Comparison of ENCODE assay signal across 30 mouse cellular contexts in genomic region chr12:37106541-37106940, GRCm38 (mm10). TPM values are rescaled to one million over a fixed set of nuclear protein-coding genes. Genes with fewer than 3 reads are reported as not detected.
DNase-seq lines count a peak whose midpoint lies in the region; ATAC-seq and TF ChIP-seq lines count a peak whose summit lies in the region.
"Had no signal": no experiment of that assay in that cellular context is flagged by ENCODE, and none has a peak within 500 bp of the region (broad histone marks: within the 10 kb centered on the region; RNA-seq: fewer than 3 reads in every experiment).

No protein-coding gene starts in this region.

- H3K79me2 ChIP-seq in heart, adult 2 months (replicated peaks; ENCODE audit: control insufficient read depth, insufficient read depth, low read length) = no peaks in the 10 kb centered on the region

- intact Hi-C loops in heart, adult 2 months (cut with DNase I) = loop anchor here (2.0 to 5.0 kb wide), 3 partner anchors 159 to 190 kb away; no protein-coding TSS in a partner anchor

- ATAC-seq in heart, embryonic 12.5 days (ENCODE audit: insufficient number of reproducible peaks, low FRiP score) = no peak
- no peak for ATAC-seq in limb, embryonic 14.5 days (ENCODE audit: low FRiP score, low read depth)
- ATAC-seq: forebrain, embryonic 16.5 days; Patski had no signal

- in situ Hi-C loops in ES-E14 (cut with MboI; ENCODE audit: low sequenced_read_pairs in 2 of 2, unreplicated experiment in 2 of 2) = no loop called here

- H3K4me1 ChIP-seq in heart, adult 2 months (ENCODE audit: control insufficient read depth, insufficient read depth, low read length) = no peaks in the 10 kb centered on the region
- peaks cover 16% of the 10 kb centered on the region for H3K4me1 ChIP-seq in heart, embryonic 12.5 days (replicated peaks)
- peaks cover 0 to 5% of the 10 kb centered on the region in 2 experiments; a peak in 1 of 4 replicates for H3K4me1 ChIP-seq in ES-E14 (ENCODE audit: control insufficient read depth in 2 of 2, insufficient read depth in 2 of 2, low read length in 2 of 2, poor library complexity in 1 of 2)
- H3K4me1 ChIP-seq in limb, embryonic 14.5 days (ENCODE audit: control insufficient read depth, insufficient read depth, low read length) = peaks cover 12% of the 10 kb centered on the region
- H3K4me1 ChIP-seq: liver, embryonic 15.5 days had no signal

- peak; percentile 84 for TF ChIP-seq POLR2A in heart, adult 2 months (IDR thresholded peaks at IDR 0.05; ENCODE audit: insufficient read depth, low read depth, low read length)
- no peak for TF ChIP-seq POLR2A in limb, embryonic 14.5 days (IDR thresholded peaks at IDR 0.05; ENCODE audit: borderline replicate concordance, extremely low read depth, insufficient read depth, insufficient read length)

- WGBS in heart, adult 2 months = 46% methylated on average over 8 of the region's 8 CpGs
- WGBS in heart, embryonic 12.5 days = 44% methylated on average over 8 of the region's 8 CpGs
- WGBS in limb, embryonic 14.5 days = 21% methylated on average over 8 of the region's 8 CpGs

- peak overlapping the region; percentile 87 for H3K9ac ChIP-seq in heart, adult 2 months (ENCODE audit: low read depth, low read length)
- H3K9ac ChIP-seq in heart, embryonic 12.5 days = no peak overlapping the region
- H3K9ac ChIP-seq in ES-E14 (ENCODE audit: insufficient read depth, low read depth, low read length, poor library complexity, severe bottlenecking) = no peak overlapping the region
- no peak overlapping the region for H3K9ac ChIP-seq in limb, embryonic 14.5 days (ENCODE audit: low read depth, low read length, severe bottlenecking)
- H3K9ac ChIP-seq: hindbrain, embryonic 14.5 days; liver, embryonic 15.5 days; lung, embryonic 14.5 days; stomach, embryonic 15.5 days had no signal

- H3K9me3 ChIP-seq in heart, embryonic 12.5 days (replicated peaks) = no peaks in the 10 kb centered on the region
- no peaks in the 10 kb centered on the region for H3K9me3 ChIP-seq in ES-E14 (ENCODE audit: control insufficient read depth, insufficient read depth, low read depth, low read length)
- H3K9me3 ChIP-seq in limb, embryonic 14.5 days (ENCODE audit: control insufficient read depth, low read length) = no peaks in the 10 kb centered on the region
- H3K9me3 ChIP-seq: liver, embryonic 15.5 days; stomach, embryonic 15.5 days had no signal

- H3K4me3 ChIP-seq in heart, adult 2 months = peak overlapping the region; percentile 64
- H3K4me3 ChIP-seq in heart, embryonic 12.5 days = no peak overlapping the region
- H3K4me3 ChIP-seq in ES-E14 (ENCODE audit: insufficient read depth in 1 of 2, low read depth in 1 of 2, low read length in 2 of 2, poor library complexity in 1 of 2, severe bottlenecking in 1 of 2) = no peak overlapping the region
- H3K4me3 ChIP-seq in limb, embryonic 14.5 days (replicated peaks; ENCODE audit: low read length) = peak overlapping the region; percentile 18; the same call in 1 of the 2 replicates
- H3K4me3 ChIP-seq: erythroblast, embryonic 14.5 days; left cerebral cortex, adult 2 months; liver, embryonic 15.5 days; stomach, embryonic 15.5 days had no signal

- TF ChIP-seq CTCF in heart, adult 2 months (IDR thresholded peaks at IDR 0.05) = no peak

- no peaks in the 10 kb centered on the region for H3K27me3 ChIP-seq in heart, adult 2 months (ENCODE audit: control insufficient read depth, insufficient read depth, low read length)
- peaks cover 41% of the 10 kb centered on the region for H3K27me3 ChIP-seq in heart, embryonic 12.5 days (replicated peaks)
- H3K27me3 ChIP-seq in limb, embryonic 14.5 days (ENCODE audit: control insufficient read depth, insufficient read depth, low read length) = 0 out of 2 replicates have a peak, but pooled peaks cover 3% of the 10 kb centered on the region
- H3K27me3 ChIP-seq: CH12.LX had no signal

- H3K27ac ChIP-seq in heart, adult 2 months = peak overlapping the region; percentile 90
- no peak overlapping the region for H3K27ac ChIP-seq in heart, embryonic 12.5 days (ENCODE audit: poor library complexity, severe bottlenecking)
- no peak overlapping the region for H3K27ac ChIP-seq in ES-E14 (ENCODE audit: insufficient read depth, low read depth, low read length, poor library complexity, severe bottlenecking)
- H3K27ac ChIP-seq in limb, embryonic 14.5 days (replicated peaks; ENCODE audit: low read depth, low read length) = no peak overlapping the region
- H3K27ac ChIP-seq: hindbrain, embryonic 14.5 days; left cerebral cortex, adult 2 months; liver, embryonic 15.5 days; stomach, embryonic 15.5 days had no signal

- peak; percentile 13 to 25 for DNase-seq in heart, adult 2 months
- DNase-seq in ES-E14 (ENCODE audit: low read depth, low spot score) (no peak), ZHBTc4 (ENCODE audit: low read depth, low spot score) (peak; percentile 2)
- no peak for DNase-seq in limb, embryonic 14.5 days (ENCODE audit: low spot score)
- no peak for DNase-seq in ovary, adult 18-20 months (ENCODE audit: low spot score)
- DNase-seq: adrenal gland, adult 2 months; adrenal gland, postnatal 36 days; cerebellum, adult 2 months; cerebellum, postnatal 14 days; kidney, adult 11 months; kidney, postnatal 14 days; lung, embryonic 14.5 days; lung, postnatal 14 days; midbrain, embryonic 14.5 days; right cerebral cortex, postnatal 25 days had no signal

- H3K36me3 ChIP-seq in heart, adult 2 months (ENCODE audit: control insufficient read depth, insufficient read depth, low read length) = no peaks in the 10 kb centered on the region
- H3K36me3 ChIP-seq in heart, embryonic 12.5 days = no peaks in the 10 kb centered on the region
- H3K36me3 ChIP-seq in ES-E14 (ENCODE audit: control insufficient read depth, insufficient read depth, low read length, poor library complexity, severe bottlenecking) = no peaks in the 10 kb centered on the region
- no peaks in the 10 kb centered on the region for H3K36me3 ChIP-seq in limb, embryonic 14.5 days (ENCODE audit: control insufficient read depth, insufficient read depth, low read length)
- H3K36me3 ChIP-seq: liver, embryonic 15.5 days; stomach, embryonic 15.5 days had no signal

- no peak overlapping the region for H3K4me2 ChIP-seq in heart, embryonic 12.5 days
- H3K4me2 ChIP-seq in limb, embryonic 14.5 days (replicated peaks; ENCODE audit: low read depth, low read length, severe bottlenecking) = peak overlapping the region; percentile 73
- H3K4me2 ChIP-seq: heart, embryonic 11.5 days; hindbrain, embryonic 14.5 days; liver, embryonic 15.5 days; lung, embryonic 14.5 days; stomach, embryonic 15.5 days had no signal

- TF ChIP-seq EP300 in heart, adult 2 months (IDR thresholded peaks at IDR 0.05; ENCODE audit: insufficient read depth, low read depth, low read length) = peak; percentile 55; the same call in 1 of the 2 replicates

TF ChIP-seq in ES-E14, 5 proteins besides CTCF, POLR2A, EP300 and RAD21:
- TF ChIP-seq MAFK (IDR thresholded peaks at IDR 0.05; ENCODE audit: insufficient read depth, low read depth, low read length) (no peak), ZNF384 (IDR thresholded peaks at IDR 0.05; ENCODE audit: low read depth, low read length) (0 out of 2 replicates have a peak, but pooled peaks have one; percentile 31), HCFC1 (IDR thresholded peaks at IDR 0.05; ENCODE audit: borderline replicate concordance, insufficient read depth, low read length) (no peak)

RNA-seq across cellular contexts. Expression of gene Meox2, which starts 1.8 kb away (rescaled TPM):
- 10 to 100 TPM in 1 of 2 experiments, 1 to 10 TPM in 1; 7.3 to 13.4 TPM for total RNA-seq in heart, adult 2 months (2021)
- 10.2 and 12.1 TPM in 2 replicates for polyA plus RNA-seq in heart, adult 2 months (2012; rRNA removed)
- 0.44 and 0.57 TPM in 2 replicates for polyA plus RNA-seq in heart, embryonic 12.5 days (2016; fragmentation: Nextera tagmentation; extraction: Ambion mirVana)
- 0.11 and 0.31 TPM in 2 replicates for total RNA-seq in ES-E14 (2012; rRNA removed)
- polyA plus RNA-seq in limb, embryonic 14.5 days (2012; rRNA removed) = 88.2 and 105 TPM in 2 replicates
- 55.4 and 57.0 TPM in 2 replicates for polyA plus RNA-seq in limb, embryonic 14.5 days (2014; fragmentation: Nextera tagmentation; extraction: Ambion mirVana)
- total RNA-seq: CH12.LX; layer of hippocampus, postnatal 14 days; left cerebral cortex, adult 2 months; liver, adult 2 months; MEL; monocyte, adult 5-6 weeks had no signal
- polyA plus RNA-seq: cerebellum, adult 2 months; cortical plate, adult 2 months; erythroblast, embryonic 14.5 days; forebrain, embryonic 16.5 days; Patski had no signal

Comparison
In these comparisons a context has a peak if more than half of its experiments do, and no peak if none do; other contexts are left out.
1. H3K4me3 ChIP-seq: peak in heart, adult 2 months (single experiment) and limb, embryonic 14.5 days (single experiment); none in heart, embryonic 12.5 days (single experiment) and ES-E14 (0 of 2).
2. DNase-seq: peak in heart, adult 2 months (2 of 2) and ZHBTc4 (single experiment); none in ES-E14 (single experiment), limb, embryonic 14.5 days (single experiment) and ovary, adult 18-20 months (single experiment).